Mouse (Mus musculus) heart, embryonic 14.5 days (tissue): ENCODE measurements around the gene Pold1. TPM values are rescaled to one million over a fixed set of nuclear protein-coding genes. Genes with fewer than 3 reads are reported as not detected.

ENCODE experiments used
- ATAC-seq: fragments of 200-750 bp; cut with Nextera tagmentation; 2 replicates; pipeline ENCODE4 v1.8.0; 2017; ENCODE audit warnings: low read depth, moderate TSS enrichment; ENCODE audit not compliant: insufficient number of reproducible peaks, insufficient read depth, low FRiP score
- H3K27ac ChIP-seq, 2 experiments: fragments of 200-500 bp in 1 of 2; fragments of 300-500 bp in 1 of 2; sonication (generic) in 1 of 2; replicated peaks in 1 of 2; 2 replicates each; pipeline ENCODE4 v1.5.1; 2012 to 2014; ENCODE audit warnings: low read depth in 2 of 2, low read length in 2 of 2, control low read depth in 1 of 2, mild to moderate bottlenecking in 1 of 2, mixed read lengths in 1 of 2; ENCODE audit not compliant: control insufficient read depth in 1 of 2, insufficient read depth in 1 of 2
- H3K27me3 ChIP-seq: fragments of 300-500 bp; sonication (generic); 2 replicates; pipeline ENCODE4 v1.6.1; 2014; ENCODE audit warnings: mild to moderate bottlenecking, low read length, control low read depth; ENCODE audit not compliant: control insufficient read depth, insufficient read depth
- H3K36me3 ChIP-seq: fragments of 300-500 bp; sonication (generic); 2 replicates; pipeline ENCODE4 v1.6.1; 2014; ENCODE audit warnings: mild to moderate bottlenecking, control low read depth, low read length, mixed read lengths; ENCODE audit not compliant: control insufficient read depth, insufficient read depth
- H3K4me1 ChIP-seq, 2 experiments: fragments of 200-500 bp in 1 of 2; fragments of 300-500 bp in 1 of 2; sonication (generic) in 1 of 2; 2 replicates each; pipeline ENCODE4 v1.6.1; 2012 to 2014; ENCODE audit warnings: low read length in 2 of 2, control low read depth in 1 of 2, mixed read lengths in 1 of 2; ENCODE audit not compliant: control insufficient read depth in 2 of 2, insufficient read depth in 2 of 2
- H3K4me2 ChIP-seq: fragments of 300-500 bp; sonication (generic); 2 replicates; pipeline ENCODE4 v1.6.1; 2014; ENCODE audit warnings: mild to moderate bottlenecking, low read length
- H3K4me3 ChIP-seq, 2 experiments: fragments of 200-500 bp in 1 of 2; fragments of 300-500 bp in 1 of 2; sonication (generic) in 1 of 2; 2 replicates each; pipeline ENCODE4 v1.5.1; 2012 to 2014; ENCODE audit warnings: low read length in 2 of 2, mild to moderate bottlenecking in 2 of 2, control low read depth in 1 of 2, low read depth in 1 of 2, moderate library complexity in 1 of 2; ENCODE audit not compliant: control insufficient read depth in 1 of 2, insufficient read depth in 1 of 2
- H3K9ac ChIP-seq: fragments of 300-500 bp; sonication (generic); 2 replicates; pipeline ENCODE4 v1.6.1; 2014; ENCODE audit warnings: mild to moderate bottlenecking, low read length
- H3K9me3 ChIP-seq: fragments of 300-500 bp; sonication (generic); 2 replicates; pipeline ENCODE4 v1.6.1; 2016; ENCODE audit warnings: low read length, control low read depth; ENCODE audit not compliant: control insufficient read depth
- WGBS: fragments of 180-500 bp; shearing (Covaris S2); extraction: QIAGEN DNeasy Blood & Tissue Kit; methylation state at CpG from one replicate; pipeline ENCODE4 v1.1.7; 2014; 5-methylcytosine and 5-hydroxymethylcytosine counted together
- polyA plus RNA-seq: library from polyadenylated mRNA; unstranded; fragments of >200 nt; fragmentation: Nextera tagmentation; extraction: Ambion mirVana; gene quantifications from 2 replicates; pipeline ENCODE4 v1.2.1, GENCODE M21; 2014

Gene Pold1
- polyA plus RNA-seq, 1 experiment from 2014 or later, result 29.2 TPM

DNA sequence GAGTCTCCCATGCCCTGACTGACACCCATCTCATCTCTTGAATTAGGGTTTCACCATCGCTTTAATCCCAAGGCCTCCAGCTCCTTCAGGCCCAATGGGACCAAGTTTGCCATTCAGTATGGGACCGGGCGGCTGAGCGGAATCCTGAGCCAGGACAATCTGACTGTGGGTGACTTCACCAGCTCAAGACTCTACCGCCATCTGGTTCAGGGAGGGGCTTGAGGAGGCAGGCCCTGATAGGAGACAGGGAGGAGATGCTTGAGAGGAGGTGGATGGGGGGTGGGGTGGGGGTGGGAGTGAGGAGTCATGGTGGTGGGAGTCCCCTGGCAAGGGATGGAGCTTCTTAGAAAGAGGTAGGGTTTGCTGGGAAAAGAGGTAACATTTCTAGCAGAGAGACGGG lies 33.0 kb upstream of the Pold1 start:
- no peak overlapping the region for H3K4me2 ChIP-seq
- peaks cover 3% of the 10 kb centered on the region; the same call in 1 of the 2 replicates for H3K9me3 ChIP-seq
- ATAC-seq, result no peak
- H3K9ac ChIP-seq, result no peak overlapping the region
- no peak overlapping the region for H3K27ac ChIP-seq
- 52% methylated on average over 6 of the region's 6 CpGs for WGBS
- peaks cover 0 to 4% of the 10 kb centered on the region in 2 experiments; a peak in 1 of 4 replicates for H3K4me1 ChIP-seq
- H3K36me3 ChIP-seq, result no peaks in the 10 kb centered on the region
- peaks cover 25% of the 10 kb centered on the region for H3K27me3 ChIP-seq
- H3K4me3 ChIP-seq, result no peak overlapping the region

DNA sequence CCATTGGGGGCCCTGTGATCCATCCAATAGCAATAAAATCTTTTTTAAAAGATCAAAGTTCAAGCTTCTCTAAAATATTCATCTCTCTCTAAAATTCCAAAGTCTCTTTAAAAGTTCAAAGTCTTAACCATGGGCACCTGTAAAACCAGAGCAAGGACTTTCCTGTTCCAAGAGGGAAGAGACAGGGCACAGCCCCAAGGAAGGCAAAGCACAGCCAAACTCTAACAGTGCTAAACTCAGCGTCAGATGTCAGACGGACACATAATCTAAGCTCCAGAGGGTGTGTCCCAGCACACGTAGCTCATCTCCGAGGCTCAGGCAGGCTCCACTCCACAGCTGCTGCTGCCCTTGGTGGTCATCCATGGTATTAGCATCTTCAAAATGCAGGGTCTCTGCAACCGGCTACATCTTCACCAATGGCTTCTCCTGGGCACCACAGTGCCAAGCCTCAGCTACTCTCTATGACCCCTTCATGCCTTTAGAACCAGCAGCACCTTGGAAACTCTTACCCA lies 27.7 kb upstream of the Pold1 start:
- Histone ChIP-seq H3K27ac (no peak overlapping the region), H3K9ac (no peak overlapping the region), H3K4me3 (no peak overlapping the region), H3K36me3 (no peaks in the 10 kb centered on the region), H3K9me3 (peaks cover 3% of the 10 kb centered on the region; the same call in 1 of the 2 replicates), H3K4me1 (no peaks in the 10 kb centered on the region), H3K4me2 (no peak overlapping the region), H3K27me3 (0 out of 2 replicates have a peak, but pooled peaks cover 4% of the 10 kb centered on the region)
- ATAC-seq, result no peak
- WGBS, result 48% methylated on average over 5 of the region's 5 CpGs

DNA sequence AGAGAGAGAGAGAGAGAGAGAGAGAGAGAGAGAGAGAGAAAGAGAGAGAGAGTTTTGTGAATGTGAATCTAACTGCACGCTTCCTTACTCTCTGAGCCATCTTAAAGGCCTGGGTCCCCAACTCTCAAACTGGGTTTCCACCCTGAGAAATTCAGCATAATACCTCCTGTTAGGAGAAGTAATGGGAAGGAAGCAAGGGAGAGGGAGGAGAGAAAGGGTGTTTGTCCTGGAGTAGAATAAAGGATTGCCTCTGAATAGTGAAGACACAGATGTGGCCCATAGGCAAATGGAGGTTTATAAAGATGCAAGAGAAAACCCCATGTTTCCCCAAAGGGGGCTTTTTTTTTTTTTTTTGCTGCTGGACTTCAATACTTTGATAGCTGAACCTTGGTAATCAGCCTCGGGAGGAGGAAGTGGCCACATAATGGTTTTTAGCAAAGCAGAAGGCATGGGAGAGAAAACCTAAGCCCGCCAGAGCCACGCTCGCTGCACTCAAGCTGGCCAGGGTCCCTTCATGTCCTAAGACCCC lies 24.4 kb upstream of the Pold1 start:
- no peak for ATAC-seq
- Histone ChIP-seq H3K4me2 (no peak overlapping the region), H3K9me3 (no peaks in the 10 kb centered on the region), H3K4me1 (no peaks in the 10 kb centered on the region), H3K4me3 (no peak overlapping the region), H3K27me3 (0 out of 2 replicates have a peak, but pooled peaks cover 2% of the 10 kb centered on the region), H3K27ac (no peak overlapping the region), H3K36me3 (no peaks in the 10 kb centered on the region), H3K9ac (no peak overlapping the region)
- 80% methylated on average over 5 of the region's 5 CpGs for WGBS

DNA sequence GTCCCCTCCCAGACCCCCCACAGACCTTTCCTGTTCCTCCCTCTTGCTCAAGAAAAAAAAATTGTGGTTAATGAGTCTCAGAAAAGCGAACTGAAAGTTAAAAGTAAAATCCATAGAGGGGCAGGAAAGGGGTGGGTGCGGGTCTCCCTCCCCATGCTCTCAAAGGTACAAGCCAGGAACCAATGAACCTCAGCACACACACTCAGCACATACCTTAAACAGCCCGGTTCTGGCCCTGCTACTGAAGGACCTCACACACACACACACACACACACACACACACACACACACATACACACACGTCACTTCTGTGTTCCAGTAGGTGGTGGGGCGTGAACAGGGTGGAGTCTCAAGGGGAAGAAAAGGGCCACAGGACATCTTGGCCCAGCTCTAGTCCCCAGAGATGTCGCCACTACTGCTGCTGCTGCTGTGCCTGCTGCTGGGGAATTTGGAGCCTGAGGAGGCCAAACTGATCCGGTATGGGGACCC lies 23.6 kb upstream of the Pold1 start, which contains the start of gene Napsa:
Gene Napsa, plus strand, starts transcription at position 168 of the 489 bp plus-strand sequence.
- no peak within 1 kb of the TSS for H3K9ac ChIP-seq
- no peaks in the 10 kb centered on the region for H3K9me3 ChIP-seq
- no peak within 1 kb of the TSS for H3K27ac ChIP-seq
- no peak for ATAC-seq
- no peaks in the 10 kb centered on the region for H3K4me1 ChIP-seq
- H3K27me3 ChIP-seq, result 0 out of 2 replicates have a peak, but pooled peaks cover 2% of the 10 kb centered on the region
- H3K4me3 ChIP-seq, result no peak within 1 kb of the TSS
- H3K36me3 ChIP-seq, result no peaks in the 10 kb centered on the region
- H3K4me2 ChIP-seq, result no peak within 1 kb of the TSS
- WGBS, result 37% methylated on average over 7 of the region's 7 CpGs

DNA sequence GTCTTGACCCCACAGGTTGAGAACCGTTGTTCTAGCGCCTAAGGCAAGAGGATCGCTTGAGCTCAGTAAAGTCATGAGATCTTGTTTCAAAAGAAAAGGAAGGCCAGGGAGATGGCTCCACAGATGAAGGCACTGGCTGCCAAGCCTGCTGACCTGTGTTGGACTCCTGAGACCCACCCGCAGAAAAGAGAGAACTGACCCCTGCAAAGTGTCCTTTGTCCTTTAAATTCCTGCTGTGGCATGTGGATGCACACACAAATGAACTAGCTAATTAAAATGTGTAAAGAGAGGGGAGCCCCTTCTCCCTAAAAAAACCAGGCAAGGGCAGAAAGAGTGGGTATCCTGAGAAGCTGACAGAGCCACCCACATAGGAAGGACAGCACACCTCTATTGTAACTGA lies 23.2 kb upstream of the Pold1 start:
- WGBS, result 80% methylated on average over 4 of the region's 4 CpGs
- ATAC-seq, result no peak

GRCm38 (mm10) chr7:44570989-44571388 lies 22.3 kb upstream of the Pold1 start:
- Histone ChIP-seq H3K27ac (no peak overlapping the region), H3K4me3 (no peak overlapping the region), H3K27me3 (0 out of 2 replicates have a peak, but pooled peaks cover 2% of the 10 kb centered on the region), H3K36me3 (no peaks in the 10 kb centered on the region), H3K4me2 (no peak overlapping the region), H3K9me3 (no peaks in the 10 kb centered on the region), H3K4me1 (no peaks in the 10 kb centered on the region), H3K9ac (no peak overlapping the region)
- WGBS, result 74% methylated on average over 6 of the region's 6 CpGs
- no peak for ATAC-seq

More for the DNA sequence above, 23.2 kb upstream of the Pold1 start:
- Histone ChIP-seq H3K9ac (no peak overlapping the region), H3K4me2 (no peak overlapping the region), H3K9me3 (no peaks in the 10 kb centered on the region), H3K4me3 (no peak overlapping the region), H3K27ac (no peak overlapping the region), H3K36me3 (no peaks in the 10 kb centered on the region), H3K4me1 (no peaks in the 10 kb centered on the region), H3K27me3 (0 out of 2 replicates have a peak, but pooled peaks cover 2% of the 10 kb centered on the region)

- ATAC-seq, result no peak
- no peaks in the 10 kb centered on the region for H3K36me3 ChIP-seq
- H3K9me3 ChIP-seq, result no peaks in the 10 kb centered on the region
- H3K4me2 ChIP-seq, result no peak overlapping the region
- H3K27me3 ChIP-seq, result 0 out of 2 replicates have a peak, but pooled peaks cover 2% of the 10 kb centered on the region
- 62% methylated on average over 9 of the region's 9 CpGs for WGBS
- no peak overlapping the region for H3K9ac ChIP-seq
- no peak overlapping the region for H3K4me3 ChIP-seq
- no peak overlapping the region for H3K27ac ChIP-seq
- H3K4me1 ChIP-seq, result no peaks in the 10 kb centered on the region
These were observed 20.2 kb upstream of the Pold1 start for GRCm38 (mm10) chr7:44568803-44569202.
